Mouse (Mus musculus) bone marrow macrophage, adult 2 months (primary cell): ENCODE data around the gene Efna1. TPM values are rescaled to one million over a fixed set of nuclear protein-coding genes. Genes with fewer than 3 reads are reported as not detected.

Experiments
- H3K27ac ChIP-seq: 2 replicates; pipeline ENCODE4 v1.5.1; 2012; ENCODE audit warnings: low read depth, low read length; ENCODE audit not compliant: insufficient read depth
- H3K4me1 ChIP-seq: 2 replicates; pipeline ENCODE4 v1.6.1; 2012; ENCODE audit warnings: low read length; ENCODE audit not compliant: control insufficient read depth, insufficient read depth
- H3K4me3 ChIP-seq: 2 replicates; pipeline ENCODE4 v1.5.1; 2012; ENCODE audit warnings: mild to moderate bottlenecking, low read length, moderate library complexity; ENCODE audit not compliant: insufficient read depth
- CTCF ChIP-seq: IDR thresholded peaks from 2 replicates; pipeline ENCODE4 v1.5.1; 2012; ENCODE audit warnings: low read depth, mild to moderate bottlenecking, low read length, moderate library complexity
- POLR2A ChIP-seq: IDR thresholded peaks from 2 replicates; pipeline ENCODE4 v1.6.1; 2012; ENCODE audit warnings: mild to moderate bottlenecking, low read depth, low read length, borderline replicate concordance
- polyA plus RNA-seq: library from polyadenylated mRNA; stranded (reverse); fragments of >200 nt; gene quantifications from 2 replicates; pipeline ENCODE4 v1.2.4, GENCODE M21; 2012; ENCODE audit not compliant: missing spikeins, insufficient read depth, insufficient read length

Efna1 gene
- polyA plus RNA-seq, 1 experiment, result not detected

DNA sequence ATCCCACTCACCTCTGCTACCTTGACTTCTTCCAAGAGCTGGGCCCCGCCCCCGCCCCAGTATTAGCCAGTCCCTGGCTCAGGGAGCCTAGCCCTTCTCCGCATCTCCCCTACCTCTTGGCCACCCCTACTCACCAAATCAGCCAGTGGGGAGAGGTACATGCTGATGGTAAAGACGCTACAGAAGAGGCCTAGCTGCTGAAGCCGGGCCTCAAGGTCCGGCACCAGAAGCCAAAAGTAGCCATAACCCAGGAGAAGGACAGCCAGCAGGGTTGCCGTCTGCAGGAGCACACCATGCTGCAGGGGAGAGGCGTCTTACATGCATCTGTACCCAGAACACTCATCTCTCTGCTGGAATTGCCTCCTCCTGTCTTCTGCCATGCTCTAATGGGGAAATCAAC is 12.0 kb downstream of the Efna1 start:
- no peak overlapping the region for H3K4me3 ChIP-seq
- no peak overlapping the region for H3K27ac ChIP-seq
- peaks cover 28% of the 10 kb centered on the region for H3K4me1 ChIP-seq
- TF ChIP-seq CTCF (no peak), POLR2A (no peak)

DNA sequence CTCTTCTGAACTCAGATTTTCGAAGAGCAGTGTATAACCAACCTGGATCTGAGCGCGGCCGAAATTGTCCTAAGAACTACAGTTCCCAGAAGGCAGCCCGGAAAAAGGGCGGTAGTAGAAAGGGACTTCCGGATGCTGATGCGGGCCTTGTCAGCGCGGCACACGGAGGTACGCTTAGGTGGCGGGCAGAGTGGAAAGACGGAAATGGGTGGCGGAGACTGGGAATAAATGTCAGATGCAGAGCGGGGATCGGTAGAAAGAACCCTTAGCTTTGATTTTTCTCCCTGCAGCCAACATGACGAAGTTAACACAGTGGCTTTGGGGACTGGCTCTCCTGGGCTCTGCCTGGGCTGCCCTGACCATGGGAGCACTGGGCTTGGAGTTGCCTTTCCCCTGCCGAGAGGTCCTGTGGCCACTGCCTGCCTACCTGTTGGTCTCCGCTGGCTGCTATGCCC is 14.5 kb downstream of the Efna1 start:
- Histone ChIP-seq H3K27ac (peak overlapping the region; percentile 16; the same call in 1 of the 2 replicates), H3K4me3 (peak overlapping the region; percentile 96)
- TF ChIP-seq POLR2A (no peak), CTCF (no peak)

DNA sequence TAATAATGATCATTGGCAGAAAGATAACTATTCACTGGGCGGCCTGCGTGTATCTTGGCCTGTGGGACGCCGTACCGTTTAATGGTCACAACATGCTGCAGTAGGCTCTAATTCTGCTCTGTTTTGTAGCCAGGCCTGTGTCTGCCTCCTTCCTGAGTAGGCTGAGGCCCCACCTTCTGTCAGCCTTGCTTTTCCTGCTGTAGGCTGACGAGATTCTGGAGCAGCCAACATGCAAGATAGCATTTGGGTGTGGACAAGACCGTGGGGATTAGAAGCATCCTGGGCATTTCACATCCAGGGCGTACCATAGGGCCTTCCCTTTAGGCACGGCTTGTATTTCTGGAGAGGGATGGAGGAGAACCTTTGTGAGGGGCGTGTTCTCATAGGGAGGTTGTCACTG is 18.5 kb downstream of the Efna1 start:
- no peak overlapping the region for H3K4me3 ChIP-seq
- H3K27ac ChIP-seq, result no peak overlapping the region
- H3K4me1 ChIP-seq, result peaks cover 12% of the 10 kb centered on the region
- TF ChIP-seq POLR2A (no peak), CTCF (no peak)

More for the DNA sequence above, 14.5 kb downstream of the Efna1 start:
- peaks cover 31% of the 10 kb centered on the region for H3K4me1 ChIP-seq

DNA sequence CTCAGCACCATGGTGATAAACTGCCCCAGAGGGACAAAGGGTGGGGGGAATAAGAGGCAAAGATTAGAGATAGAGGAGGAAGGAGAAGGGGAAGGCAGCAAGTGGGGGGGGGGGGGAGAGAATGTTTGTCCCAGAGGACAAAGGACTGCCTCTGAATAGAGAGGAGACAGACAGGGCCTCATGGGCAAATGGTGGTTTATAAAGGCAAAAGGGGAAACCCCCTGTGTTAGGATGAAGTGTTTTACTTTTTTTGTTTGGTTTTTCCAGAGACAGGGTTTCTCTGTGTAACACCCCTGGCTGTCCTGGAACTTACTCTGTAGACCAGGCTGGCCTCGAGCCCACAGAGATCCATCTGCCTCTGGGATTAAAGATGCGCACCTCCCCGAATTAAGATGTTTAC is 20.7 kb downstream of the Efna1 start:
- no peak overlapping the region for H3K27ac ChIP-seq
- no peak overlapping the region for H3K4me3 ChIP-seq
- no peak for TF ChIP-seq POLR2A
- no peak for TF ChIP-seq CTCF
- H3K4me1 ChIP-seq, result peaks cover 8% of the 10 kb centered on the region; the same call in 1 of the 2 replicates

DNA sequence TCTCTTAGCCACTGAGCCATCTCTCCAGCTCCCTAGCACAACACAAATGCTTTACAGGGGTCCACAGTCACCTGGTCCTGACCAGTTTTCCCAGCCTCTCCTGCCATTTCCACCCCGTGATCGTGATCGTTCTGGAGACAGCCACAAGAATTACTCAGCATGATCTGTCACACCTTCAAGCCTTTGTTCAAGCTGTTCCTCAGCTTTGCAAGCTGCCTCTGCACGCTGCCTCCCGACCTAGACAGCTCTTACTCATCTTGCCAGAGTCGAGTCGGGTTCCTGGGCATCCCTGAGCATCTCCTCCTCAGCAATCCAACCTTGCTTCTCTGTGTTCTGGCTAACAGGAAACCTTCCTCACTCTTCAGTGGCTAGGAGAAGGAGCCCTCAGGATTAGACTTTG is 21.9 kb downstream of the Efna1 start, which contains the start of gene Dpm3:
Gene Dpm3, plus strand, starts transcription at position 283 of the 400 bp plus-strand sequence.
- H3K4me3 ChIP-seq, result no peak within 1 kb of the TSS
- TF ChIP-seq POLR2A (no peak), CTCF (no peak)
- no peak within 1 kb of the TSS for H3K27ac ChIP-seq
- peaks cover 8% of the 10 kb centered on the region; the same call in 1 of the 2 replicates for H3K4me1 ChIP-seq

DNA sequence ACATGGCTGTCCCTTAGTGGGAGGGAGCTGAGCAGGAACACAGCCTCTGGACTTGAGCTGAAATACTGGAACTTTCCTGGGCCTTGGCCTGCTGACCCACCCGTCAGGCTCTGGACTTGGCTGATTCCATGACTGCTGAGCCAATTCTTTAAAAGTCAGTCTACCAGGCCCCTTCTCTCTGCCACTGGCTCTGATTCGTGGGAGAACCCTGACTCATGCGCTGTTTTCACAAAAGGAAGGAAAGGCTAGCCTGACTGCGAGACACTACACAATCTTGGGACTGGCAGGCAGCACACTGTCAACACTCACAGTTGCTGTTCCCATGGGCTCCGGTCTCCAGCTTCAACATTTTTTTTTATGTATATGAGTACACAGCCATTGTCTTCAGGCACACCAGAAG is 24.8 kb downstream of the Efna1 start:
- TF ChIP-seq POLR2A (no peak), CTCF (no peak)
- Histone ChIP-seq H3K4me3 (no peak overlapping the region), H3K27ac (no peak overlapping the region), H3K4me1 (peaks cover 12% of the 10 kb centered on the region)

DNA sequence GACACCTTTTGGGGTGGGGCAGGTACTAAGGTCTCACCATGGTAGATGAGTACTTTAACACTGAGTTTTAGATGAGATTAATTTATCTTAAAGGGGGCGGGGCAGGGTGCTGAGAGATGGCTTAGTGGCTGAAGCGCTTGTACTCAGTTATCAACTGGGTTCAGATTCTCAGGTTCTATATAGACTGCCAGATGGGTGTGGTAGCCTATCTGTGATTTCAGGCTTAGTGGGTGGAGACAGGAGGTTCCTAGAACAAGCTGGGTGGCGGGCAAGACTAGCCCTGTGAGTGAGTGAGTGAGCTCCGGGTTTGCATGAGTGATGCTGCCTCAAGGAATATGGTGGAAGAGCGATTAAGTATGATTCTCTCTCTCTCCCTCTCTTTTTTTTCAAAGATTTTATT is 25.9 kb downstream of the Efna1 start:
- peaks cover 22% of the 10 kb centered on the region for H3K4me1 ChIP-seq

DNA sequence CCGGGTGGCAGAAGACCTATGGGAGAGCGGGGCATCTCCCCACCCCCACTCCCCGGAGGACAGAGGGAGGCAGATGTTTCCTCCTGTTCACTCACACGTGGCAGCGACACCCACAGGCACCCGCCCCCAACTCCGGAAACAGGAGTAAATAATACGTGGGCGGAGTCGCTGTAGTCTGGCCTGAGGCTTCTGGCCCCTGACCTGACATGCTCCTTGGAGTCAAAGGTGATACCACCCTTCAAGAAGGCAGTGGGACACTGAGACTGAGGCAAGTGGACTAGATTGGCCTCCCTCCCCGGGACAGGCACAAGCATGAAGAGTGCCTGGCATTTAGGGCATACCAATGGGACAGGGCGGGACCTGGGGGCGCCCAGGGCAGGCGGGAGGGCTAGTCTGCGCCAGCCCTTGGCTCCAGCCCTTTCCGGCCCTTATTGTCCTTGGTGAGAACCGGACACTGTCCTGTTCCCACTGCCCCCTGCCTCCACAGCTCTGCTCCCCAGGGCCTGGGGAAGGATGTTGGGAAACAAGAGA is 29.5 kb downstream of the Efna1 start:
- no peak overlapping the region for H3K27ac ChIP-seq
- H3K4me3 ChIP-seq, result peak overlapping the region; percentile 20
- peaks cover 30% of the 10 kb centered on the region for H3K4me1 ChIP-seq
- TF ChIP-seq POLR2A (no peak), CTCF (no peak)

More for the DNA sequence above, 25.9 kb downstream of the Efna1 start:
- Histone ChIP-seq H3K4me3 (no peak overlapping the region), H3K27ac (no peak overlapping the region)
- no peak for TF ChIP-seq POLR2A
- TF ChIP-seq CTCF, result no peak

DNA sequence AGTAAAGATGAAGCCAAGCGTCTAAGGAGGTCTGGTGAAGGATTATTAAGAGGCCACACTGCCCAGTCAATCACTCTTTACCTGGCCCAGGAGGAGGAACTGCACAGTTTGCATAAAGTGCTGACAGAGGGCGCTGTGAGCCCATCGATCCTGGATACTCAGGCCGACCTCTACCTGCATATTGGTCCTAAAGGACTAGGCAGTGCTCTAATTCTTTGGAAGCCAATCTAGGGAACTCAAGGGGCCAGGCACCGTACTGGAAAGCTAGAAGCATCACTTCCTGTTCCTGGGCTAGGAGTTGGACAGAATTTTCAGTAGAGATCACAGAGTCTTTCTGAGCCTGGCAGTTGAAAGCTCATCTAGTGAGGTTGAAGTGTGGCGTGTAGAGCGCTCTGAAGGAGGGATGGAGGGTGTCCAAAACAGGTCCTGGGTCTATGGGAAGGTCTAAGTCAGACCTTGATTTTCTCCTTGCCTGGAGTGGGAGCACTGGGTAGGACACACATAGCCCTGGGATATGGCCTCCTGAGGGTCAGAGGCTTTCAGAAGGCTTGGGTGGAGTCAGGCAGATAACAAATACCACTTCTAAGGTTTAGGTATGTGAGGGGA is 30.4 kb downstream of the Efna1 start:
- TF ChIP-seq CTCF (no peak), POLR2A (no peak)
- Histone ChIP-seq H3K4me1 (peaks cover 26% of the 10 kb centered on the region), H3K4me3 (no peak overlapping the region), H3K27ac (no peak overlapping the region)

DNA sequence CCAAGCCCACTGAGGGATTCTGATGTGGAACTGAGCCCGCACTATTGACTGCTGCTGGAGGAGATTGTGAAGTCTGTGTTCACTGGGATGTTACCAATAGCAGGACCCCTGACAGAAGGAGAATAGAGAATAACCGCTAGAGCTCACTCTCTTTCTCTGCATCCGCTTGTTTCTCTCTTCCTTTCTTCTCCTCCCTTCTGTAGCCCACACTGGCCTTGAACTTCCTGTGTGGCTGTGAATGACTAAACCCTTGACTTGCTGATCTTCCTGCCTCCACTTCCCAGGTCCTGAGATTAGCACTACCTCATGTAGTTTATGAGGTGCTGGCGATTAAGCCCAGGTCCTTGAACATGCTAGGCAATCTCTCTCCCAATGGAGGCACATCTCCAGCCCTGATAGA is 33.5 kb downstream of the Efna1 start:
- TF ChIP-seq CTCF (no peak), POLR2A (no peak)
- Histone ChIP-seq H3K4me1 (peaks cover 28% of the 10 kb centered on the region), H3K4me3 (peak overlapping the region; percentile 81; the same call in 1 of the 2 replicates), H3K27ac (no peak overlapping the region)
